Mouse (Mus musculus): ENCODE measurements at regions not wholly inside any gene's neighbourhood (a gene's known extent, or its start where the extent isn't known, plus 50 kb on each side); places are given as distances from the start of the nearest gene placed in this dataset.

DNA sequence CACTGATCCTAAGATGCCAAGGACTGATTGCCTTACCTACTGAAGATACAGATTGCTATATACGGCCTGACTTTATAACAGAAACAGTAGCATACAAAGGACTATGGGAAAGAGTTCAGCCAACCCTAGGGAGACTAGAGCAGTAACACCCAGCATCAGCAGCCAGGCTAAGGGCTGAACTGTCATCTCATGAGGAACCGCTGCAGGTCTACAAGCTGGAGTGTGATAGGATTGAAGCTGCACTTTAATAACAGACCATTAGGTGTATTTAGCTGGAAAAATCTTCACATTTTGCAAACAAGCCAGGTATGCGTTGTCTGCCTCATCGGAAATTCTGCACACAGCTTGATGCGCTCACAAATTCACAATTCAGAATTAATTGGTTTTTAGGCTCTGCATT, 95.5 kb downstream of the Foxa2 start:
- TF ChIP-seq ZC3H11A (IDR thresholded peaks at IDR 0.05; ENCODE audit: borderline replicate concordance, low read depth, low read length) = no peak
- no peak for TF ChIP-seq ZNF384 (IDR thresholded peaks at IDR 0.05; ENCODE audit: low read depth, low read length)
- TF ChIP-seq MAFK (IDR thresholded peaks at IDR 0.05; ENCODE audit: insufficient read depth, low read depth, low read length) = no peak
- TF ChIP-seq HCFC1 (IDR thresholded peaks at IDR 0.05; ENCODE audit: borderline replicate concordance, insufficient read depth, low read length) = no peak
- TF ChIP-seq CHD2 (IDR thresholded peaks at IDR 0.05; ENCODE audit: low read depth, low read length) = no peak
- no peak for DNase-seq (ENCODE audit: low read depth, low spot score)
- Histone ChIP-seq H3K4me3 (ENCODE audit: insufficient read depth in 1 of 2, low read depth in 1 of 2, low read length in 2 of 2, poor library complexity in 1 of 2, severe bottlenecking in 1 of 2) (no peak overlapping the region), H3K9ac (ENCODE audit: insufficient read depth, low read depth, low read length, poor library complexity, severe bottlenecking) (no peak overlapping the region), H3K36me3 (ENCODE audit: control insufficient read depth, insufficient read depth, low read length, poor library complexity, severe bottlenecking) (no peaks in the 10 kb centered on the region), H3K4me1 (ENCODE audit: control insufficient read depth in 2 of 2, insufficient read depth in 2 of 2, low read length in 2 of 2, poor library complexity in 1 of 2) (no peaks in the 10 kb centered on the region), H3K27ac (ENCODE audit: insufficient read depth, low read depth, low read length, poor library complexity, severe bottlenecking) (no peak overlapping the region), H3K9me3 (ENCODE audit: control insufficient read depth, insufficient read depth, low read depth, low read length) (no peaks in the 10 kb centered on the region)
- in situ Hi-C loops (cut with MboI; ENCODE audit: low sequenced_read_pairs in 2 of 2, unreplicated experiment in 2 of 2) = no loop called here

DNA sequence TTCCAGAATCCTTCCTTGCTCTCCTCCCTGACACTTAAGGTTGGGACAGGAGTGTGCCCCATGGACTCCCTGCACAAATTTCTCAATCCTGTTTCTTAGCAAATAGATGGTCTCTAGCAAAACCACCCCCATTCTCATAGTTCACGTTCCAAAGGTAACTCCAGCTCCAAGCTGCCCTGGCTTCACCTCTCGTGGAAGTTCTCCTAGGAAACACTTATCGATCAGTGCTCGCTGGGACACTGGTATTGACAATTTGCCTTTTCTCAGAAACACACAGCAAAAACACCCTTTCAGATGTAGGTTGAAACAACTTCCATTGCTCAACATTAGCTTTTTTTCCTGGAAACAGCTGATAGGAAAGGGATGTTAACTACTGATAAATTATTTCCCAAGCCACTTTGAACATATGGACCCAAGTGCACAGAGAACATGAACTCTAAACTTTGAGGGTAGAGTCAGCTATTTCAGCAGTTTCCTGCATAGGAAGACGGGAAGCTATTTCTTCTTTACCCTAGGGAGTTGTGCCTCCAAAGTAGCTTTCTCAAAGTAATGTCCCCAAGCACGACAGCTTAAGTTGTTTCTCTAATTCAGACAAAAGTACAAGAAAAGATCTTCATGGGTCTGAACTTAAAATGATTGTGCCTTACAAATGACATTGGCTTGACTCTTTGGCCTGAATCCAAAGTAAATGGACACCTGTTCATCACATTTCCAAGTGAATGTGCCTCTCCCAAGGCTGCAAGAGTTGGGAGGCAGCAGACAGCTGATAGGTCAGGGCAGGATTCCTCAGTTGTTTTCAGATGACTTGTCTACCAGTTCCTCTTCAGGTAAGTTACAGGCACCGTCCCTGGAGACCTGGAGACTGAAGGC, 102.4 kb downstream of the Foxa2 start:
- no peak overlapping the region for H3K9ac ChIP-seq (ENCODE audit: insufficient read depth, low read depth, low read length, poor library complexity, severe bottlenecking)
- TF ChIP-seq MAFK (IDR thresholded peaks at IDR 0.05; ENCODE audit: insufficient read depth, low read depth, low read length) = no peak
- no peak for TF ChIP-seq CHD2 (IDR thresholded peaks at IDR 0.05; ENCODE audit: low read depth, low read length)
- TF ChIP-seq ZC3H11A (IDR thresholded peaks at IDR 0.05; ENCODE audit: borderline replicate concordance, low read depth, low read length) = no peak
- no peak for TF ChIP-seq ZNF384 (IDR thresholded peaks at IDR 0.05; ENCODE audit: low read depth, low read length)
- no peak for TF ChIP-seq HCFC1 (IDR thresholded peaks at IDR 0.05; ENCODE audit: borderline replicate concordance, insufficient read depth, low read length)

DNA sequence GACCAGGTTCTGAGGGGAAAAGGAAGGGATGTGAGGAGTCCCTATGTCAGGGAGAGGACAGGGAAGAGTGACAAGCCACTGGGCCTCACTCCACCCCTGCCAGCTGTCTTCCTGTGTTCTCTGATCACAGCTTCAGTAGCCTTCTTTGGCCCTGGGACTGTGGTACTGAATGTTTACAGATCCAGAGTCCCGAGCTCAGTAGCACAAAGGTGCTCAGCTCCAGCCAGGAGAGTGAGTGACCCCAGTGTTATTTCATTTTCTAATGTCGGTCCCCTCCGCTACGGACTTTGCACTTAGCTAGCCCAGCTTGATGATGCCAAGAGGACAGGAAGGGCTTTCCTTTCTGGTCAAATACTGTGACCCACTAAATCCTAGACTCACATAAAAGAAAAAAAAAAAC, 104.2 kb downstream of the Foxa2 start:
- DNase-seq (ENCODE audit: low read depth, low spot score) = no peak
- Histone ChIP-seq H3K36me3 (ENCODE audit: control insufficient read depth, insufficient read depth, low read length, poor library complexity, severe bottlenecking) (no peaks in the 10 kb centered on the region), H3K27ac (ENCODE audit: insufficient read depth, low read depth, low read length, poor library complexity, severe bottlenecking) (no peak overlapping the region), H3K4me1 (ENCODE audit: control insufficient read depth in 2 of 2, insufficient read depth in 2 of 2, low read length in 2 of 2, poor library complexity in 1 of 2) (no peaks in the 10 kb centered on the region), H3K9me3 (ENCODE audit: control insufficient read depth, insufficient read depth, low read depth, low read length) (no peaks in the 10 kb centered on the region), H3K9ac (ENCODE audit: insufficient read depth, low read depth, low read length, poor library complexity, severe bottlenecking) (no peak overlapping the region), H3K4me3 (ENCODE audit: insufficient read depth in 1 of 2, low read depth in 1 of 2, low read length in 2 of 2, poor library complexity in 1 of 2, severe bottlenecking in 1 of 2) (no peak overlapping the region)
- TF ChIP-seq ZC3H11A (IDR thresholded peaks at IDR 0.05; ENCODE audit: borderline replicate concordance, low read depth, low read length) = no peak
- TF ChIP-seq HCFC1 (IDR thresholded peaks at IDR 0.05; ENCODE audit: borderline replicate concordance, insufficient read depth, low read length) = no peak
- no peak for TF ChIP-seq ZNF384 (IDR thresholded peaks at IDR 0.05; ENCODE audit: low read depth, low read length)
- TF ChIP-seq MAFK (IDR thresholded peaks at IDR 0.05; ENCODE audit: insufficient read depth, low read depth, low read length) = no peak
- TF ChIP-seq CHD2 (IDR thresholded peaks at IDR 0.05; ENCODE audit: low read depth, low read length) = no peak
- in situ Hi-C loops (cut with MboI; ENCODE audit: low sequenced_read_pairs in 2 of 2, unreplicated experiment in 2 of 2) = no loop called here

More for the DNA sequence above, 102.4 kb downstream of the Foxa2 start:
- no peak overlapping the region for H3K27ac ChIP-seq (ENCODE audit: insufficient read depth, low read depth, low read length, poor library complexity, severe bottlenecking)
- H3K9me3 ChIP-seq (ENCODE audit: control insufficient read depth, insufficient read depth, low read depth, low read length) = no peaks in the 10 kb centered on the region
- no peaks in the 10 kb centered on the region for H3K36me3 ChIP-seq (ENCODE audit: control insufficient read depth, insufficient read depth, low read length, poor library complexity, severe bottlenecking)
- in situ Hi-C loops (cut with MboI; ENCODE audit: low sequenced_read_pairs in 2 of 2, unreplicated experiment in 2 of 2) = no loop called here
- DNase-seq (ENCODE audit: low read depth, low spot score) = no peak
- no peaks in the 10 kb centered on the region for H3K4me1 ChIP-seq (ENCODE audit: control insufficient read depth in 2 of 2, insufficient read depth in 2 of 2, low read length in 2 of 2, poor library complexity in 1 of 2)
- no peak overlapping the region for H3K4me3 ChIP-seq (ENCODE audit: insufficient read depth in 1 of 2, low read depth in 1 of 2, low read length in 2 of 2, poor library complexity in 1 of 2, severe bottlenecking in 1 of 2)

DNA sequence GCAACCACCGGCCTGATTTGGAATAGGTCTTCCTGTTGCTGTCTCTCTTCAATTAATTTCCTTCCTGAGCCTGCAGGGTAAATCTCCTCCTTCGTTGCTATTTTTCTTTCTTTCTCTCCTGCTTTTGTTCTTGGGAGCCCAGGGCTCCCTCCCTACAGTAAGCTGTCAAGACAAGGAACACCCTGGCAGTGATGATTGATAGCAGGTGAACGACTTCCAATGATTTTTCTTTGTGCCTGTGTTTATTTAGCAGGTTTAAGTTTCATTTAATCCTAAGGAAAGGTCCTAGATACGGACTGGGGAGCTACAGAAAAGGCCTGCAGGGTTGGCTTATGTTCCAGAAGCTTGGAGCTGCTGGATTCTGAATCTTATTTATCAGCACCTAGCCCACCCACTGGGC, 105.5 kb downstream of the Foxa2 start:
- no peaks in the 10 kb centered on the region for H3K9me3 ChIP-seq (ENCODE audit: control insufficient read depth, insufficient read depth, low read depth, low read length)
- H3K27ac ChIP-seq (ENCODE audit: insufficient read depth, low read depth, low read length, poor library complexity, severe bottlenecking) = no peak overlapping the region
- in situ Hi-C loops (cut with MboI; ENCODE audit: low sequenced_read_pairs in 2 of 2, unreplicated experiment in 2 of 2) = no loop called here
- H3K9ac ChIP-seq (ENCODE audit: insufficient read depth, low read depth, low read length, poor library complexity, severe bottlenecking) = no peak overlapping the region
- DNase-seq (ENCODE audit: low read depth, low spot score) = no peak
- TF ChIP-seq MAFK (IDR thresholded peaks at IDR 0.05; ENCODE audit: insufficient read depth, low read depth, low read length) (no peak), CHD2 (IDR thresholded peaks at IDR 0.05; ENCODE audit: low read depth, low read length) (no peak), ZC3H11A (IDR thresholded peaks at IDR 0.05; ENCODE audit: borderline replicate concordance, low read depth, low read length) (no peak), HCFC1 (IDR thresholded peaks at IDR 0.05; ENCODE audit: borderline replicate concordance, insufficient read depth, low read length) (no peak), ZNF384 (IDR thresholded peaks at IDR 0.05; ENCODE audit: low read depth, low read length) (no peak)
- no peak overlapping the region for H3K4me3 ChIP-seq (ENCODE audit: insufficient read depth in 1 of 2, low read depth in 1 of 2, low read length in 2 of 2, poor library complexity in 1 of 2, severe bottlenecking in 1 of 2)
- no peaks in the 10 kb centered on the region for H3K36me3 ChIP-seq (ENCODE audit: control insufficient read depth, insufficient read depth, low read length, poor library complexity, severe bottlenecking)
- no peaks in the 10 kb centered on the region for H3K4me1 ChIP-seq (ENCODE audit: control insufficient read depth in 2 of 2, insufficient read depth in 2 of 2, low read length in 2 of 2, poor library complexity in 1 of 2)
